Mouse (Mus musculus) spleen, adult 2 months (tissue): ENCODE measurements at regions not wholly inside any gene's neighbourhood (a gene's known extent, or its start where the extent isn't known, plus 50 kb on each side); places are given as distances from the start of the nearest gene placed in this dataset.

Source experiments
- CTCF ChIP-seq: fragments of 200-500 bp; IDR thresholded peaks from 2 replicates; pipeline ENCODE4 v1.5.1; 2011; ENCODE audit warnings: mild to moderate bottlenecking, inconsistent platforms; ENCODE audit not compliant: insufficient read depth, insufficient read length, insufficient replicate concordance; ENCODE audit errors: extremely low read depth
- POLR2A ChIP-seq: fragments of 200-500 bp; IDR thresholded peaks from 2 replicates; pipeline ENCODE4 v1.6.1; 2011; ENCODE audit warnings: low read depth, low read length, inconsistent platforms

- no peak for TF ChIP-seq CTCF
- TF ChIP-seq POLR2A = no peak
Observed at GRCm38 (mm10) chrX:142469048-142469634, 78.8 kb upstream of the Acsl4 start.
